Mouse (Mus musculus) hindbrain, postnatal 0 days (tissue): ENCODE results near the gene Rell1. TPM values are rescaled to one million over a fixed set of nuclear protein-coding genes. Genes with fewer than 3 reads are reported as not detected.

Experiments used
- ATAC-seq: fragments of 200-750 bp; cut with Nextera tagmentation; 2 replicates; pipeline ENCODE4 v1.8.0; 2017; ENCODE audit warnings: mild to moderate bottlenecking, moderate TSS enrichment, moderate library complexity
- DNase-seq: peaks from one replicate; pipeline ENCODE4 v3.0.0-alpha.2; 2015; ENCODE audit warnings: low spot score
- H3K27ac ChIP-seq: fragments of 300-500 bp; sonication (generic); 2 replicates; pipeline ENCODE4 v1.5.1; 2014; ENCODE audit warnings: mild to moderate bottlenecking
- H3K27me3 ChIP-seq: fragments of 300-500 bp; sonication (generic); 2 replicates; pipeline ENCODE4 v1.6.1; 2014; ENCODE audit warnings: low read length, mixed read lengths; ENCODE audit not compliant: insufficient read depth
- H3K36me3 ChIP-seq: fragments of 300-500 bp; sonication (generic); 2 replicates; pipeline ENCODE4 v1.6.1; 2014; ENCODE audit warnings: low read length, mixed read lengths; ENCODE audit not compliant: insufficient read depth
- H3K4me1 ChIP-seq: fragments of 300-500 bp; sonication (generic); 2 replicates; pipeline ENCODE4 v1.6.1; 2014; ENCODE audit warnings: antibody characterized with exemption, low read length, mixed read lengths; ENCODE audit not compliant: insufficient read depth
- H3K4me2 ChIP-seq: fragments of 300-500 bp; sonication (generic); 2 replicates; pipeline ENCODE4 v1.6.1; 2014; ENCODE audit warnings: low read depth, mild to moderate bottlenecking, low read length, moderate library complexity, mixed read lengths
- H3K4me3 ChIP-seq: fragments of 300-500 bp; sonication (generic); 2 replicates; pipeline ENCODE4 v1.5.1; 2014; ENCODE audit warnings: low read length
- H3K9ac ChIP-seq: fragments of 300-500 bp; sonication (generic); replicated peaks from 2 replicates; pipeline ENCODE4 v1.6.1; 2014; ENCODE audit warnings: mild to moderate bottlenecking, low read length, moderate library complexity, mixed read lengths
- H3K9me3 ChIP-seq: fragments of 300-500 bp; sonication (generic); 2 replicates; pipeline ENCODE4 v1.6.1; 2016; ENCODE audit warnings: low read length, mixed read lengths
- CTCF ChIP-seq: IDR thresholded peaks from 2 replicates; pipeline ENCODE4 v1.5.1; 2016; ENCODE audit warnings: antibody characterized with exemption, control low read depth, low read depth
- WGBS: fragments of 180-500 bp; shearing (Covaris S2); extraction: QIAGEN DNeasy Blood & Tissue Kit; methylation state at CpG from one replicate; pipeline ENCODE4 v1.1.7; 2014; 5-methylcytosine and 5-hydroxymethylcytosine counted together
- polyA plus RNA-seq: library from polyadenylated mRNA; unstranded; fragments of >200 nt; fragmentation: Nextera tagmentation; extraction: Ambion mirVana; gene quantifications from 2 replicates; pipeline ENCODE4 v1.2.1, GENCODE M21; 2015
- total RNA-seq: library from RNA; depleted of rRNA; stranded (reverse); fragments of >200 nt; gene quantifications from 2 replicates; pipeline ENCODE4 v1.2.3, GENCODE M21; 2014

Gene Rell1
- total and polyA plus RNA-seq, 2 experiments from 2014 or later, result 2.5 to 7.6 TPM

- Histone ChIP-seq H3K4me2 (no peak overlapping the region), H3K9ac (no peak overlapping the region), H3K27ac (no peak overlapping the region), H3K4me1 (no peaks in the 10 kb centered on the region), H3K36me3 (no peaks in the 10 kb centered on the region), H3K27me3 (no peaks in the 10 kb centered on the region), H3K4me3 (no peak overlapping the region), H3K9me3 (no peaks in the 10 kb centered on the region)
- TF ChIP-seq CTCF, result no peak
- DNase-seq (no peak), ATAC-seq (no peak)
- 66% methylated on average over 4 of the region's 4 CpGs for WGBS
Observed at GRCm38 (mm10) chr5:63938575-63938974, 30.1 kb downstream of the Rell1 start.

DNA sequence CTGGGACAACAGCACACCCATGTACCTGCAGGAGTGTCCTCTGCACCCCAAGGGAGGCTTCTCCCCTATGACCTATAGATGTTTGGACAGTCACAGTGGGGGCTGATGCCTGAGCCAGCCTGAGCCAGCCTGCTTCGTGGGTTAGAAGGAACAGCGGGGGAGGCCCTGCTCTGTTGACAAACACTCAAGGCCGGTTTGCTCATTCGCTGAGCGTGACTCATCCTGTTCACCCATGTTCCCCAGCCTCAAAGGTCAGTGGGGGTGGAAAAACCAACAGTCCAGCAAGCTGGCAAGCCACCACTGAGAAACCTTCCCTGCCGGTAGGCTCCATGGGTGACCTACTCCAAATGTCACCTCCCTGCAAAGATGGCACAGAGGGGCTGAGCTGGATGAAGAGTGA, 32.0 kb downstream of the Rell1 start:
- DNase-seq (no peak), ATAC-seq (no peak; the same call in 1 of the 2 replicates)
- 59% methylated on average over 6 of the region's 6 CpGs for WGBS
- Histone ChIP-seq H3K27ac (no peak overlapping the region), H3K36me3 (no peaks in the 10 kb centered on the region), H3K4me3 (no peak overlapping the region), H3K27me3 (no peaks in the 10 kb centered on the region), H3K9me3 (no peaks in the 10 kb centered on the region), H3K4me2 (no peak overlapping the region), H3K4me1 (no peaks in the 10 kb centered on the region), H3K9ac (no peak overlapping the region)
- no peak for TF ChIP-seq CTCF

DNA sequence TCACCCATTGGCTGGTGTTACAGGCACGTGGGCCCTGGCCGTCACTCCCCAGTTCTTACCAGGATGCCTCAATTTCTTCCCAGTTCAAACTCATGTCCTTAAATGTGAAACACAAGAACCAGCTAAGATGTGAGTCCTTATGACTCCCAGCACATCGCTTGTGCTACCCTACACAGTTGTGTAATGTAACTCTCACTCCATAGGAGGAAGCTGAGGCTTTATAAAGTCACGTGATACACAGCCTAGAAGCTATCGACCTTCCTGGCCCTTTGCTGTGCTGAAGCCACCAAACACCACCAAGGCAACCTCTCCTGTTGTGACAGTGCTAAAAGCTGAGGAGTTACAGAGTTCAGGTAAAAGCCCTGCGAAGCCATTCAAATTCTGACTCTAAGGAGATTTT, 33.1 kb downstream of the Rell1 start:
- TF ChIP-seq CTCF, result no peak
- DNase-seq (no peak), ATAC-seq (no peak)
- H3K36me3 ChIP-seq, result no peaks in the 10 kb centered on the region
- no peak overlapping the region for H3K9ac ChIP-seq
- no peak overlapping the region for H3K27ac ChIP-seq
- whole genome bisulfite sequencing, result 92% methylated on average over 6 of the region's 6 CpGs
- H3K9me3 ChIP-seq, result no peaks in the 10 kb centered on the region
- H3K4me2 ChIP-seq, result no peak overlapping the region
- H3K27me3 ChIP-seq, result no peaks in the 10 kb centered on the region
- H3K4me1 ChIP-seq, result no peaks in the 10 kb centered on the region
- H3K4me3 ChIP-seq, result no peak overlapping the region

GRCm38 (mm10) chr5:63932829-63933228, 35.9 kb downstream of the Rell1 start:
- Histone ChIP-seq H3K27me3 (no peaks in the 10 kb centered on the region), H3K9ac (no peak overlapping the region), H3K9me3 (no peaks in the 10 kb centered on the region), H3K36me3 (no peaks in the 10 kb centered on the region), H3K4me1 (no peaks in the 10 kb centered on the region), H3K27ac (no peak overlapping the region), H3K4me3 (no peak overlapping the region), H3K4me2 (no peak overlapping the region)
- DNase-seq, result no peak
- 50% methylated on average over 10 of the region's 10 CpGs for WGBS
- no peak for ATAC-seq
- TF ChIP-seq CTCF, result no peak

- Histone ChIP-seq H3K27me3 (no peaks in the 10 kb centered on the region), H3K36me3 (no peaks in the 10 kb centered on the region; the same call in 1 of the 2 replicates), H3K4me2 (no peak overlapping the region), H3K4me1 (no peaks in the 10 kb centered on the region), H3K9me3 (no peaks in the 10 kb centered on the region), H3K27ac (no peak overlapping the region), H3K4me3 (no peak overlapping the region), H3K9ac (no peak overlapping the region)
- ATAC-seq (no peak), DNase-seq (no peak)
- TF ChIP-seq CTCF, result no peak
- 67% methylated on average over 4 of the region's 4 CpGs for WGBS
Observed at GRCm38 (mm10) chr5:63930824-63931358, 37.8 kb downstream of the Rell1 start.

DNA sequence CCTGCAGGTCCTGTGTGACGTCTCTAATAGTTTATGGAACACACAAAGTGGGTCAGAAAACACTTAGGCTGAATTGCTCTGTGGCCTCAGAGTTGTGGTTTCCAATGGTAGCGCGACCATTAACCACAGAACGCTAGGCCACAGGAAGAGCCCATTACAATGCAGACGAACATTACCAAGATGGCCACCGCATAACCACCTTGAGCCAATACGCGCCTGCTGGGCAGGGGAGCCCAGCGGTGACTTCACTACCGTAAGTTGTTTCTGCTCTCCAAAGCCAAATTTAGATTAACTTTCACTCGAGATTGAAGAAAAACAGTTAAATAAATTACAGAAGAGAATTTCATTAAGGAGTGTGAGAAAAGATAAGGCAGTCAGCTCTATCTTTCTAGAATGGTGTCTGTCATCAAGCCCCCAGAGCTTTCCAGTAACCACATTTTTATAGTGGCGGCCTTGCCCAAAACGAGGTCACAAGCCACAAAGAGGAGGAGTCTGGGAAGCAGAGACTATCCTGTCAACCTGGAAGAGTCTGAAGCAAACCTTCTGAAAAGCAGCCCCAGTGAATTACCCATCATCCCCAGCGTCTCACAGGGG, 43.6 kb downstream of the Rell1 start:
- no peak overlapping the region for H3K4me2 ChIP-seq
- no peak overlapping the region for H3K4me3 ChIP-seq
- no peak for DNase-seq
- 95% methylated on average over 14 of the region's 14 CpGs for WGBS
- no peak for ATAC-seq
- H3K27ac ChIP-seq, result no peak overlapping the region
- H3K9ac ChIP-seq, result no peak overlapping the region
- H3K27me3 ChIP-seq, result no peaks in the 10 kb centered on the region
- no peaks in the 10 kb centered on the region; the same call in 1 of the 2 replicates for H3K36me3 ChIP-seq
- no peaks in the 10 kb centered on the region for H3K4me1 ChIP-seq
- no peak for TF ChIP-seq CTCF
- H3K9me3 ChIP-seq, result no peaks in the 10 kb centered on the region

- Histone ChIP-seq H3K9ac (no peak overlapping the region), H3K36me3 (no peaks in the 10 kb centered on the region; the same call in 1 of the 2 replicates), H3K27ac (no peak overlapping the region), H3K4me2 (no peak overlapping the region), H3K4me3 (no peak overlapping the region), H3K4me1 (no peaks in the 10 kb centered on the region), H3K27me3 (no peaks in the 10 kb centered on the region), H3K9me3 (no peaks in the 10 kb centered on the region)
- WGBS, result 86% methylated on average over 13 of the region's 13 CpGs
- no peak for ATAC-seq
- DNase-seq, result no peak
- TF ChIP-seq CTCF, result no peak
Observed at GRCm38 (mm10) chr5:63923305-63924025, 45.2 kb downstream of the Rell1 start.
